Mouse (Mus musculus): ENCODE results near the gene Nkx3-2. TPM values are rescaled to one million over a fixed set of nuclear protein-coding genes. Genes with fewer than 3 reads are reported as not detected.

Nkx3-2 gene
- polyA plus RNA-seq, 2 experiments = 5.7 to 10.4 TPM

GRCm38 (mm10) chr5:41781890-41782289, 17.6 kb upstream of the Nkx3-2 start:
- Histone ChIP-seq H3K36me3 (ENCODE audit: control insufficient read depth, insufficient read depth, low read length) (peaks cover 18% of the 10 kb centered on the region), H3K4me2 (replicated peaks; ENCODE audit: low read depth, low read length, severe bottlenecking) (no peak overlapping the region), H3K9ac (ENCODE audit: low read depth, low read length, severe bottlenecking) (no peak overlapping the region), H3K27ac (replicated peaks; ENCODE audit: low read depth, low read length) (no peak overlapping the region), H3K4me3 (replicated peaks; ENCODE audit: low read length) (no peak overlapping the region), H3K9me3 (ENCODE audit: control insufficient read depth, low read length) (no peaks in the 10 kb centered on the region), H3K27me3 (ENCODE audit: control insufficient read depth, insufficient read depth, low read length) (no peaks in the 10 kb centered on the region), H3K4me1 (ENCODE audit: control insufficient read depth, insufficient read depth, low read length) (no peaks in the 10 kb centered on the region)
- no peak for TF ChIP-seq POLR2A (IDR thresholded peaks at IDR 0.05; ENCODE audit: borderline replicate concordance, extremely low read depth, insufficient read depth, insufficient read length)
- 95% methylated on average over 5 of the region's 5 CpGs for WGBS
- ATAC-seq (ENCODE audit: low FRiP score, low read depth) = no peak
- no peak for DNase-seq (ENCODE audit: low spot score)

GRCm38 (mm10) chr5:41780026-41780425, 15.7 kb upstream of the Nkx3-2 start:
- Histone ChIP-seq H3K4me2 (replicated peaks; ENCODE audit: low read depth, low read length, severe bottlenecking) (no peak overlapping the region), H3K27ac (replicated peaks; ENCODE audit: low read depth, low read length) (no peak overlapping the region), H3K9ac (ENCODE audit: low read depth, low read length, severe bottlenecking) (no peak overlapping the region), H3K36me3 (ENCODE audit: control insufficient read depth, insufficient read depth, low read length) (peaks cover under 1% of the 10 kb centered on the region; the same call in 1 of the 2 replicates), H3K4me3 (replicated peaks; ENCODE audit: low read length) (no peak overlapping the region), H3K4me1 (ENCODE audit: control insufficient read depth, insufficient read depth, low read length) (no peaks in the 10 kb centered on the region), H3K9me3 (ENCODE audit: control insufficient read depth, low read length) (no peaks in the 10 kb centered on the region), H3K27me3 (ENCODE audit: control insufficient read depth, insufficient read depth, low read length) (no peaks in the 10 kb centered on the region)
- DNase-seq (ENCODE audit: low spot score) (no peak), ATAC-seq (ENCODE audit: low FRiP score, low read depth) (no peak)
- no peak for TF ChIP-seq POLR2A (IDR thresholded peaks at IDR 0.05; ENCODE audit: borderline replicate concordance, extremely low read depth, insufficient read depth, insufficient read length)
- 70% methylated on average over 3 of the region's 3 CpGs for WGBS

GRCm38 (mm10) chr5:41775728-41776127, 11.4 kb upstream of the Nkx3-2 start:
- Histone ChIP-seq H3K9me3 (ENCODE audit: control insufficient read depth, low read length) (no peaks in the 10 kb centered on the region), H3K27me3 (ENCODE audit: control insufficient read depth, insufficient read depth, low read length) (0 out of 2 replicates have a peak, but pooled peaks cover 7% of the 10 kb centered on the region), H3K4me2 (replicated peaks; ENCODE audit: low read depth, low read length, severe bottlenecking) (no peak overlapping the region), H3K9ac (ENCODE audit: low read depth, low read length, severe bottlenecking) (no peak overlapping the region), H3K36me3 (ENCODE audit: control insufficient read depth, insufficient read depth, low read length) (no peaks in the 10 kb centered on the region), H3K27ac (replicated peaks; ENCODE audit: low read depth, low read length) (no peak overlapping the region), H3K4me3 (replicated peaks; ENCODE audit: low read length) (no peak overlapping the region), H3K4me1 (ENCODE audit: control insufficient read depth, insufficient read depth, low read length) (no peaks in the 10 kb centered on the region)
- WGBS = 21% methylated on average over 6 of the region's 6 CpGs
- ATAC-seq (ENCODE audit: low FRiP score, low read depth) (peak; percentile 34; the same call in 1 of the 2 replicates), DNase-seq (ENCODE audit: low spot score) (no peak)
- no peak for TF ChIP-seq POLR2A (IDR thresholded peaks at IDR 0.05; ENCODE audit: borderline replicate concordance, extremely low read depth, insufficient read depth, insufficient read length)

- ATAC-seq (ENCODE audit: low FRiP score, low read depth) (no peak), DNase-seq (ENCODE audit: low spot score) (no peak)
- Histone ChIP-seq H3K27me3 (ENCODE audit: control insufficient read depth, insufficient read depth, low read length) (0 out of 2 replicates have a peak, but pooled peaks cover 7% of the 10 kb centered on the region), H3K27ac (replicated peaks; ENCODE audit: low read depth, low read length) (no peak overlapping the region), H3K4me2 (replicated peaks; ENCODE audit: low read depth, low read length, severe bottlenecking) (no peak overlapping the region), H3K36me3 (ENCODE audit: control insufficient read depth, insufficient read depth, low read length) (no peaks in the 10 kb centered on the region), H3K4me3 (replicated peaks; ENCODE audit: low read length) (no peak overlapping the region), H3K9ac (ENCODE audit: low read depth, low read length, severe bottlenecking) (no peak overlapping the region), H3K4me1 (ENCODE audit: control insufficient read depth, insufficient read depth, low read length) (no peaks in the 10 kb centered on the region), H3K9me3 (ENCODE audit: control insufficient read depth, low read length) (no peaks in the 10 kb centered on the region)
- WGBS = 47% methylated on average over 3 of the region's 3 CpGs
- TF ChIP-seq POLR2A (IDR thresholded peaks at IDR 0.05; ENCODE audit: borderline replicate concordance, extremely low read depth, insufficient read depth, insufficient read length) = no peak
These were observed 11.0 kb upstream of the Nkx3-2 start for GRCm38 (mm10) chr5:41775273-41775672.

GRCm38 (mm10) chr5:41768382-41769040, 4.2 kb upstream of the Nkx3-2 start:
- 4% methylated on average over 21 of the region's 21 CpGs for WGBS
- Histone ChIP-seq H3K36me3 (ENCODE audit: control insufficient read depth, insufficient read depth, low read length) (no peaks in the 10 kb centered on the region), H3K9me3 (ENCODE audit: control insufficient read depth, low read length) (no peaks in the 10 kb centered on the region), H3K4me1 (ENCODE audit: control insufficient read depth, insufficient read depth, low read length) (peaks cover 13% of the 10 kb centered on the region), H3K27me3 (ENCODE audit: control insufficient read depth, insufficient read depth, low read length) (peaks cover 57% of the 10 kb centered on the region), H3K9ac (ENCODE audit: low read depth, low read length, severe bottlenecking) (no peak overlapping the region), H3K4me2 (replicated peaks; ENCODE audit: low read depth, low read length, severe bottlenecking) (peak overlapping the region; percentile 42), H3K4me3 (replicated peaks; ENCODE audit: low read length) (peak overlapping the region; percentile 27), H3K27ac (replicated peaks; ENCODE audit: low read depth, low read length) (no peak overlapping the region)
- ATAC-seq (ENCODE audit: low FRiP score, low read depth) = peak; percentile 64; the same call in 1 of the 2 replicates
- TF ChIP-seq POLR2A (IDR thresholded peaks at IDR 0.05; ENCODE audit: borderline replicate concordance, extremely low read depth, insufficient read depth, insufficient read length) = 0 out of 2 replicates have a peak, but pooled peaks have one; percentile 34
- DNase-seq (ENCODE audit: low spot score) = peak; percentile 94

All from limb, embryonic 14.5 days (tissue).